9 mouse cellular contexts compared by ENCODE assay signal in genomic region chr9:13889657-13890056, GRCm38 (mm10).
DNase-seq lines count a peak whose midpoint lies in the region; ATAC-seq and TF ChIP-seq lines count a peak whose summit lies in the region.
"Had no signal": no experiment of that assay in that cellular context is flagged by ENCODE, and none has a peak within 500 bp of the region (broad histone marks: within the 10 kb centered on the region; RNA-seq: fewer than 3 reads in every experiment).

No protein-coding gene starts in this region.

- WGBS in forebrain, embryonic 16.5 days: 4% methylated on average over 9 of the region's 9 CpGs
- 9% methylated on average over 9 of the region's 9 CpGs for WGBS in hindbrain, embryonic 10.5 days

- peak; percentile 54 for DNase-seq in ES-E14 (ENCODE audit: low read depth, low spot score)
- DNase-seq in cerebellum, adult 11 months: peak; percentile 54
- DNase-seq in hindbrain, embryonic 10.5 days (ENCODE audit: low spot score): peak; percentile 84
- peak; percentile 56 for DNase-seq in layer of hippocampus, adult 9-11 months
- peak; percentile 89 for DNase-seq in lung, postnatal 14 days
- DNase-seq in retina, embryonic 14.5 days (ENCODE audit: low spot score): peak; percentile 95
- peak; percentile 71 for DNase-seq in thymus, postnatal 25 days

- in situ Hi-C loops in ES-E14 (cut with MboI; ENCODE audit: low sequenced_read_pairs in 2 of 2, unreplicated experiment in 2 of 2): loop anchor here (10.0 kb wide), 1 partner anchor 455 kb away; no protein-coding TSS in a partner anchor

- H3K4me3 ChIP-seq in ES-E14 (ENCODE audit: insufficient read depth in 1 of 2, low read depth in 1 of 2, low read length in 2 of 2, poor library complexity in 1 of 2, severe bottlenecking in 1 of 2): no peak overlapping the region
- no peak overlapping the region for H3K4me3 ChIP-seq in forebrain, embryonic 16.5 days (replicated peaks; ENCODE audit: low read length)
- no peak overlapping the region for H3K4me3 ChIP-seq in hindbrain, embryonic 10.5 days
- H3K4me3 ChIP-seq: heart, embryonic 13.5 days had no signal

- no peak overlapping the region for H3K27ac ChIP-seq in ES-E14 (ENCODE audit: insufficient read depth, low read depth, low read length, poor library complexity, severe bottlenecking)
- no peak overlapping the region for H3K27ac ChIP-seq in forebrain, embryonic 16.5 days (ENCODE audit: low read length)
- H3K27ac ChIP-seq in hindbrain, embryonic 10.5 days: peak overlapping the region; percentile 66; the same call in 1 of the 2 replicates
- H3K27ac ChIP-seq: heart, embryonic 13.5 days had no signal

- H3K4me1 ChIP-seq in ES-E14 (ENCODE audit: control insufficient read depth in 2 of 2, insufficient read depth in 2 of 2, low read length in 2 of 2, poor library complexity in 1 of 2): no peaks in the 10 kb centered on the region
- H3K4me1 ChIP-seq in forebrain, embryonic 16.5 days (replicated peaks; ENCODE audit: control insufficient read depth, insufficient read depth, low read length): peaks cover 8% of the 10 kb centered on the region; the same call in 1 of the 2 replicates
- no peaks in the 10 kb centered on the region for H3K4me1 ChIP-seq in hindbrain, embryonic 10.5 days (replicated peaks)
- H3K4me1 ChIP-seq: heart, embryonic 13.5 days had no signal

- no peaks in the 10 kb centered on the region for H3K36me3 ChIP-seq in ES-E14 (ENCODE audit: control insufficient read depth, insufficient read depth, low read length, poor library complexity, severe bottlenecking)
- H3K36me3 ChIP-seq in forebrain, embryonic 16.5 days (ENCODE audit: control insufficient read depth, insufficient read depth): no peaks in the 10 kb centered on the region
- no peaks in the 10 kb centered on the region for H3K36me3 ChIP-seq in hindbrain, embryonic 10.5 days
- H3K36me3 ChIP-seq: heart, embryonic 13.5 days had no signal

- H3K27me3 ChIP-seq in forebrain, embryonic 16.5 days (replicated peaks; ENCODE audit: control insufficient read depth, insufficient read depth, low read length): no peaks in the 10 kb centered on the region
- no peaks in the 10 kb centered on the region; the same call in 1 of the 2 replicates for H3K27me3 ChIP-seq in hindbrain, embryonic 10.5 days (ENCODE audit: insufficient read depth, poor library complexity, severe bottlenecking)

- peak; percentile 86 for ATAC-seq in forebrain, embryonic 16.5 days

- peak overlapping the region; percentile 32; the same call in 1 of the 2 replicates for H3K4me2 ChIP-seq in forebrain, embryonic 16.5 days (ENCODE audit: low read length)
- H3K4me2 ChIP-seq: heart, embryonic 13.5 days had no signal

- no peak overlapping the region for H3K9ac ChIP-seq in ES-E14 (ENCODE audit: insufficient read depth, low read depth, low read length, poor library complexity, severe bottlenecking)
- no peak overlapping the region for H3K9ac ChIP-seq in forebrain, embryonic 16.5 days (replicated peaks; ENCODE audit: low read depth, low read length)
- H3K9ac ChIP-seq: heart, embryonic 13.5 days had no signal

- H3K9me3 ChIP-seq in ES-E14 (ENCODE audit: control insufficient read depth, insufficient read depth, low read depth, low read length): no peaks in the 10 kb centered on the region
- H3K9me3 ChIP-seq in forebrain, embryonic 16.5 days (ENCODE audit: control insufficient read depth, low read length): 0 out of 2 replicates have a peak, but pooled peaks cover 4% of the 10 kb centered on the region
- peaks cover 8% of the 10 kb centered on the region for H3K9me3 ChIP-seq in hindbrain, embryonic 10.5 days

TF ChIP-seq in ES-E14, 5 proteins besides CTCF, POLR2A, EP300 and RAD21:
- TF ChIP-seq ZNF384 (IDR thresholded peaks at IDR 0.05; ENCODE audit: low read depth, low read length) (no peak), ZC3H11A (IDR thresholded peaks at IDR 0.05; ENCODE audit: borderline replicate concordance, low read depth, low read length) (peak; percentile 95)
